Mouse (Mus musculus): ENCODE results near the gene Gm11563. TPM values are rescaled to one million over a fixed set of nuclear protein-coding genes. Genes with fewer than 3 reads are reported as not detected.
"Not testable (repeated sequence)": the region's sequence is repeated elsewhere in the genome, so short reads cannot be mapped to it uniquely, and the experiment has no call there.

The Gm11563 gene
- polyA plus RNA-seq, 1 experiment from 2014 or later, result not detected

GRCm38 (mm10) chr11:99614796-99615363, 43.9 kb downstream of the Gm11563 start, which contains the start of gene Krtap2-4:
Gene Krtap2-4 (minus strand): TSS chr11:99614846.
- H3K36me3 ChIP-seq (ENCODE audit: control insufficient read depth, insufficient read depth, low read length), result no peaks in the 10 kb centered on the region
- H3K4me2 ChIP-seq (ENCODE audit: low read depth, low read length), result no peak within 1 kb of the TSS
- no peak for ATAC-seq (ENCODE audit: low read depth)
- no peaks in the 10 kb centered on the region for H3K27me3 ChIP-seq (ENCODE audit: control insufficient read depth, insufficient read depth, low read depth, low read length)
- no peak within 1 kb of the TSS for H3K9ac ChIP-seq (ENCODE audit: low read length)
- H3K9me3 ChIP-seq (ENCODE audit: control insufficient read depth, low read length), result no peaks in the 10 kb centered on the region
- no peaks in the 10 kb centered on the region for H3K4me1 ChIP-seq (replicated peaks; ENCODE audit: control insufficient read depth, insufficient read depth, low read length)
- H3K4me3 ChIP-seq (ENCODE audit: low read length), result no peak within 1 kb of the TSS
- WGBS, result 45% methylated on average over 3 of the region's 3 CpGs
- H3K27ac ChIP-seq (ENCODE audit: low read length), result no peak within 1 kb of the TSS

GRCm38 (mm10) chr11:99610089-99610488, 48.7 kb downstream of the Gm11563 start, which contains the start of gene Gm11937:
Gene Gm11937 (minus strand): TSS chr11:99610189.
- H3K4me1 ChIP-seq (replicated peaks; ENCODE audit: control insufficient read depth, insufficient read depth, low read length); H3K9me3 ChIP-seq (ENCODE audit: control insufficient read depth, low read length); ATAC-seq (ENCODE audit: low read depth); H3K9ac ChIP-seq (ENCODE audit: low read length); H3K27me3 ChIP-seq (ENCODE audit: control insufficient read depth, insufficient read depth, low read depth, low read length); H3K36me3 ChIP-seq (ENCODE audit: control insufficient read depth, insufficient read depth, low read length); H3K4me2 ChIP-seq (ENCODE audit: low read depth, low read length); H3K4me3 ChIP-seq (ENCODE audit: low read length); H3K27ac ChIP-seq (ENCODE audit: low read length): not testable (repeated sequence)
- 73% methylated on average over 1 of the region's 2 CpGs for WGBS

- no peaks in the 10 kb centered on the region for H3K27me3 ChIP-seq (ENCODE audit: control insufficient read depth, insufficient read depth, low read depth, low read length)
These were observed 49.6 kb downstream of the Gm11563 start for GRCm38 (mm10) chr11:99609126-99609525.

More at GRCm38 (mm10) chr11:99609126-99609525, 49.6 kb downstream of the Gm11563 start:
- H3K9me3 ChIP-seq (ENCODE audit: control insufficient read depth, low read length), result no peaks in the 10 kb centered on the region
- no peak overlapping the region for H3K4me2 ChIP-seq (ENCODE audit: low read depth, low read length)
- 53% methylated on average over 1 of the region's 1 CpGs for WGBS
- no peak for ATAC-seq (ENCODE audit: low read depth)
- H3K4me1 ChIP-seq (replicated peaks; ENCODE audit: control insufficient read depth, insufficient read depth, low read length), result no peaks in the 10 kb centered on the region
- H3K4me3 ChIP-seq (ENCODE audit: low read length), result no peak overlapping the region
- H3K9ac ChIP-seq (ENCODE audit: low read length), result no peak overlapping the region
- no peaks in the 10 kb centered on the region for H3K36me3 ChIP-seq (ENCODE audit: control insufficient read depth, insufficient read depth, low read length)
- no peak overlapping the region for H3K27ac ChIP-seq (ENCODE audit: low read length)

Other genes starting within 250 kb of the Gm11563 start
- gene Krt12, start 236.7 kb downstream of the Gm11563 start, polyA plus RNA-seq (2015; fragmentation: Nextera tagmentation; extraction: Ambion mirVana), result not detected in 2 replicates
- 0.30 and 0.96 TPM in 2 replicates for gene Krt20, start 220.8 kb downstream of the Gm11563 start, polyA plus RNA-seq (2015; fragmentation: Nextera tagmentation; extraction: Ambion mirVana)
- 4.9 and 5.4 TPM in 2 replicates for gene Krt23, start 165.8 kb downstream of the Gm11563 start, polyA plus RNA-seq (2015; fragmentation: Nextera tagmentation; extraction: Ambion mirVana)
- not detected in 2 replicates for gene Krt39, start 137.6 kb downstream of the Gm11563 start, polyA plus RNA-seq (2015; fragmentation: Nextera tagmentation; extraction: Ambion mirVana)
- gene Krt40, start 115.8 kb downstream of the Gm11563 start, polyA plus RNA-seq (2015; fragmentation: Nextera tagmentation; extraction: Ambion mirVana), result not detected in 2 replicates
- not detected in 2 replicates for gene Krtap3-3, start 108.1 kb downstream of the Gm11563 start, polyA plus RNA-seq (2015; fragmentation: Nextera tagmentation; extraction: Ambion mirVana)
- not detected in 2 replicates for gene Krtap3-2, start 102.1 kb downstream of the Gm11563 start, polyA plus RNA-seq (2015; fragmentation: Nextera tagmentation; extraction: Ambion mirVana)
- not detected in 2 replicates for gene Gm11939, start 99.5 kb downstream of the Gm11563 start, polyA plus RNA-seq (2015; fragmentation: Nextera tagmentation; extraction: Ambion mirVana)
- gene Krtap3-1, start 92.3 kb downstream of the Gm11563 start, polyA plus RNA-seq (2015; fragmentation: Nextera tagmentation; extraction: Ambion mirVana), result not detected in 2 replicates
- not detected in 2 replicates for gene Krtap1-5, start 77.9 kb downstream of the Gm11563 start, polyA plus RNA-seq (2015; fragmentation: Nextera tagmentation; extraction: Ambion mirVana)
- gene Krtap1-4, start 75.3 kb downstream of the Gm11563 start, polyA plus RNA-seq (2015; fragmentation: Nextera tagmentation; extraction: Ambion mirVana), result not detected in 2 replicates
- gene Krtap1-3, start 67.6 kb downstream of the Gm11563 start, polyA plus RNA-seq (2015; fragmentation: Nextera tagmentation; extraction: Ambion mirVana), result not detected in 2 replicates
- gene Krtap9-3, start 60.9 kb downstream of the Gm11563 start, polyA plus RNA-seq (2015; fragmentation: Nextera tagmentation; extraction: Ambion mirVana), result not detected in 2 replicates
- not detected in 2 replicates for gene Gm11938, start 55.7 kb downstream of the Gm11563 start, polyA plus RNA-seq (2015; fragmentation: Nextera tagmentation; extraction: Ambion mirVana)
- gene Gm11937, start 48.8 kb downstream of the Gm11563 start, polyA plus RNA-seq (2015; fragmentation: Nextera tagmentation; extraction: Ambion mirVana), result not detected in 2 replicates
- not detected in 2 replicates for gene Krtap2-4, start 44.1 kb downstream of the Gm11563 start, polyA plus RNA-seq (2015; fragmentation: Nextera tagmentation; extraction: Ambion mirVana)
- not detected in 2 replicates for gene Gm11562, start 38.5 kb downstream of the Gm11563 start, polyA plus RNA-seq (2015; fragmentation: Nextera tagmentation; extraction: Ambion mirVana)
- not detected in 2 replicates for gene Krtap4-1, start 30.7 kb downstream of the Gm11563 start, polyA plus RNA-seq (2015; fragmentation: Nextera tagmentation; extraction: Ambion mirVana)
- gene Krtap4-2, start 23.9 kb downstream of the Gm11563 start, polyA plus RNA-seq (2015; fragmentation: Nextera tagmentation; extraction: Ambion mirVana), result not detected in 2 replicates
- not detected in 2 replicates for gene Krtap4-7, start 14.9 kb downstream of the Gm11563 start, polyA plus RNA-seq (2015; fragmentation: Nextera tagmentation; extraction: Ambion mirVana)
- not detected in 2 replicates for gene Gm11555, start 8.7 kb downstream of the Gm11563 start, polyA plus RNA-seq (2015; fragmentation: Nextera tagmentation; extraction: Ambion mirVana)
- gene Krtap4-6, start 7.0 kb upstream of the Gm11563 start, polyA plus RNA-seq (2015; fragmentation: Nextera tagmentation; extraction: Ambion mirVana), result not detected in 2 replicates
- gene Gm14190, start 31.8 kb upstream of the Gm11563 start, polyA plus RNA-seq (2015; fragmentation: Nextera tagmentation; extraction: Ambion mirVana), result not detected in 2 replicates
- not detected in 2 replicates for gene Gm14180, start 75.3 kb upstream of the Gm11563 start, polyA plus RNA-seq (2015; fragmentation: Nextera tagmentation; extraction: Ambion mirVana)
- gene Gm11595, start 114.0 kb upstream of the Gm11563 start, polyA plus RNA-seq (2015; fragmentation: Nextera tagmentation; extraction: Ambion mirVana), result not detected in 2 replicates
- gene Krtap4-8, start 121.7 kb upstream of the Gm11563 start, polyA plus RNA-seq (2015; fragmentation: Nextera tagmentation; extraction: Ambion mirVana), result not detected in 2 replicates
- not detected in 2 replicates for gene Krtap4-9, start 126.2 kb upstream of the Gm11563 start, polyA plus RNA-seq (2015; fragmentation: Nextera tagmentation; extraction: Ambion mirVana)
- gene Gm11596, start 134.5 kb upstream of the Gm11563 start, polyA plus RNA-seq (2015; fragmentation: Nextera tagmentation; extraction: Ambion mirVana), result not detected in 2 replicates
- gene Gm11569, start 140.0 kb upstream of the Gm11563 start, polyA plus RNA-seq (2015; fragmentation: Nextera tagmentation; extraction: Ambion mirVana), result not detected in 2 replicates
- not detected in 2 replicates for gene Gm11554, start 145.5 kb upstream of the Gm11563 start, polyA plus RNA-seq (2015; fragmentation: Nextera tagmentation; extraction: Ambion mirVana)
- not detected in 2 replicates for gene Krtap4-13, start 150.9 kb upstream of the Gm11563 start, polyA plus RNA-seq (2015; fragmentation: Nextera tagmentation; extraction: Ambion mirVana)
- gene Gm11564, start 156.7 kb upstream of the Gm11563 start, polyA plus RNA-seq (2015; fragmentation: Nextera tagmentation; extraction: Ambion mirVana), result not detected in 2 replicates
- not detected in 2 replicates for gene 2300003K06Rik, start 179.1 kb upstream of the Gm11563 start, polyA plus RNA-seq (2015; fragmentation: Nextera tagmentation; extraction: Ambion mirVana)
- not detected in 2 replicates for gene Krtap4-16, start 192.6 kb upstream of the Gm11563 start, polyA plus RNA-seq (2015; fragmentation: Nextera tagmentation; extraction: Ambion mirVana)
- not detected in 2 replicates for gene Gm11568, start 199.0 kb upstream of the Gm11563 start, polyA plus RNA-seq (2015; fragmentation: Nextera tagmentation; extraction: Ambion mirVana)
- gene Gm11559, start 205.5 kb upstream of the Gm11563 start, polyA plus RNA-seq (2015; fragmentation: Nextera tagmentation; extraction: Ambion mirVana), result not detected in 2 replicates
- not detected in 2 replicates for gene Krtap9-1, start 214.4 kb upstream of the Gm11563 start, polyA plus RNA-seq (2015; fragmentation: Nextera tagmentation; extraction: Ambion mirVana)
- gene Gm11567, start 220.2 kb upstream of the Gm11563 start, polyA plus RNA-seq (2015; fragmentation: Nextera tagmentation; extraction: Ambion mirVana), result not detected in 2 replicates
- not detected in 2 replicates for gene Krtap31-1, start 249.0 kb upstream of the Gm11563 start, polyA plus RNA-seq (2015; fragmentation: Nextera tagmentation; extraction: Ambion mirVana)

Measured in lung, embryonic 16.5 days (tissue).